Mouse (Mus musculus) lung, embryonic 16.5 days (tissue): ENCODE results near the gene Gm21988. TPM values are rescaled to one million over a fixed set of nuclear protein-coding genes. Genes with fewer than 3 reads are reported as not detected.

Source experiments
- ATAC-seq: fragments of 200-750 bp; cut with Nextera tagmentation; 2 replicates; pipeline ENCODE4 v1.8.0; 2017; ENCODE audit warnings: low read depth, mild to moderate bottlenecking, moderate library complexity
- H3K27ac ChIP-seq: fragments of 300-500 bp; sonication (generic); 2 replicates; pipeline ENCODE4 v1.5.1; 2014; ENCODE audit warnings: mild to moderate bottlenecking, control low read depth, low read length
- H3K27me3 ChIP-seq: fragments of 300-500 bp; sonication (generic); 2 replicates; pipeline ENCODE4 v1.6.1; 2014; ENCODE audit warnings: low read depth, low read length, mixed read lengths; ENCODE audit not compliant: control insufficient read depth, insufficient read depth
- H3K36me3 ChIP-seq: fragments of 300-500 bp; sonication (generic); 2 replicates; pipeline ENCODE4 v1.6.1; 2014; ENCODE audit warnings: low read length; ENCODE audit not compliant: control insufficient read depth, insufficient read depth
- H3K4me1 ChIP-seq: fragments of 300-500 bp; sonication (generic); replicated peaks from 2 replicates; pipeline ENCODE4 v1.6.1; 2014; ENCODE audit warnings: low read length, mixed read lengths; ENCODE audit not compliant: control insufficient read depth, insufficient read depth
- H3K4me2 ChIP-seq: fragments of 300-500 bp; sonication (generic); 2 replicates; pipeline ENCODE4 v1.6.1; 2014; ENCODE audit warnings: low read depth, low read length, control low read depth
- H3K4me3 ChIP-seq: fragments of 300-500 bp; sonication (generic); 2 replicates; pipeline ENCODE4 v1.5.1; 2014; ENCODE audit warnings: mild to moderate bottlenecking, low read length, control low read depth
- H3K9ac ChIP-seq: fragments of 300-500 bp; sonication (generic); 2 replicates; pipeline ENCODE4 v1.6.1; 2014; ENCODE audit warnings: low read length, control low read depth
- H3K9me3 ChIP-seq: fragments of 300-500 bp; sonication (generic); 2 replicates; pipeline ENCODE4 v1.6.1; 2016; ENCODE audit warnings: low read length; ENCODE audit not compliant: control insufficient read depth
- WGBS: fragments of 180-500 bp; shearing (Covaris S2); extraction: QIAGEN DNeasy Blood & Tissue Kit; methylation state at CpG from one replicate; pipeline ENCODE4 v1.1.7; 2014; 5-methylcytosine and 5-hydroxymethylcytosine counted together
- polyA plus RNA-seq: library from polyadenylated mRNA; unstranded; fragments of >200 nt; fragmentation: Nextera tagmentation; extraction: Ambion mirVana; gene quantifications from 2 replicates; pipeline ENCODE4 v1.2.1, GENCODE M21; 2015

The Gm21988 gene
- polyA plus RNA-seq, 1 experiment from 2014 or later: 10.7 TPM

- ATAC-seq: no peak
- Histone ChIP-seq H3K27ac (no peak overlapping the region), H3K36me3 (no peaks in the 10 kb centered on the region), H3K4me2 (no peak overlapping the region), H3K9ac (no peak overlapping the region), H3K9me3 (no peaks in the 10 kb centered on the region), H3K27me3 (no peaks in the 10 kb centered on the region), H3K4me3 (no peak overlapping the region), H3K4me1 (no peaks in the 10 kb centered on the region)
- WGBS: 62% methylated on average over 2 of the region's 2 CpGs
Observed at GRCm38 (mm10) chr11:70206801-70207200, 32.8 kb downstream of the Gm21988 start.

- Histone ChIP-seq H3K36me3 (no peaks in the 10 kb centered on the region), H3K9ac (no peak overlapping the region), H3K4me1 (0 out of 2 replicates have a peak, but pooled peaks cover 2% of the 10 kb centered on the region), H3K9me3 (no peaks in the 10 kb centered on the region), H3K4me2 (no peak overlapping the region), H3K4me3 (no peak overlapping the region), H3K27ac (no peak overlapping the region), H3K27me3 (no peaks in the 10 kb centered on the region)
- 36% methylated on average over 5 of the region's 5 CpGs for WGBS
- ATAC-seq: peak; percentile 56; the same call in 1 of the 2 replicates
Observed at GRCm38 (mm10) chr11:70201691-70202090, 37.9 kb downstream of the Gm21988 start.

GRCm38 (mm10) chr11:70200036-70200608 lies 39.5 kb downstream of the Gm21988 start:
- no peaks in the 10 kb centered on the region for H3K36me3 ChIP-seq
- no peak overlapping the region for H3K27ac ChIP-seq
- H3K9ac ChIP-seq: no peak overlapping the region
- ATAC-seq: no peak
- H3K4me3 ChIP-seq: no peak overlapping the region
- H3K27me3 ChIP-seq: no peaks in the 10 kb centered on the region
- WGBS: 71% methylated on average over 5 of the region's 5 CpGs
- H3K4me1 ChIP-seq: 0 out of 2 replicates have a peak, but pooled peaks cover 2% of the 10 kb centered on the region
- no peaks in the 10 kb centered on the region for H3K9me3 ChIP-seq
- H3K4me2 ChIP-seq: no peak overlapping the region

GRCm38 (mm10) chr11:70199107-70199506 lies 40.5 kb downstream of the Gm21988 start:
- Histone ChIP-seq H3K27ac (no peak overlapping the region), H3K9ac (no peak overlapping the region), H3K36me3 (no peaks in the 10 kb centered on the region), H3K9me3 (no peaks in the 10 kb centered on the region), H3K27me3 (no peaks in the 10 kb centered on the region), H3K4me1 (0 out of 2 replicates have a peak, but pooled peaks cover 2% of the 10 kb centered on the region), H3K4me2 (no peak overlapping the region), H3K4me3 (no peak overlapping the region)
- 65% methylated on average over 8 of the region's 8 CpGs for WGBS
- no peak for ATAC-seq

GRCm38 (mm10) chr11:70198332-70198731 lies 41.3 kb downstream of the Gm21988 start:
- Histone ChIP-seq H3K27ac (no peak overlapping the region), H3K4me3 (no peak overlapping the region), H3K9ac (no peak overlapping the region), H3K4me2 (no peak overlapping the region), H3K27me3 (no peaks in the 10 kb centered on the region), H3K4me1 (peaks cover 4% of the 10 kb centered on the region; the same call in 1 of the 2 replicates), H3K36me3 (no peaks in the 10 kb centered on the region), H3K9me3 (no peaks in the 10 kb centered on the region)
- 90% methylated on average over 3 of the region's 3 CpGs for WGBS
- ATAC-seq: no peak

GRCm38 (mm10) chr11:70193354-70194285 lies 46.0 kb downstream of the Gm21988 start:
- Histone ChIP-seq H3K4me3 (no peak overlapping the region), H3K4me2 (no peak overlapping the region), H3K9me3 (no peaks in the 10 kb centered on the region), H3K9ac (no peak overlapping the region), H3K27ac (peak overlapping the region; percentile 37; the same call in 1 of the 2 replicates), H3K27me3 (no peaks in the 10 kb centered on the region), H3K36me3 (no peaks in the 10 kb centered on the region), H3K4me1 (peaks cover 8% of the 10 kb centered on the region; the same call in 1 of the 2 replicates)
- 32% methylated on average over 11 of the region's 11 CpGs for WGBS
- peak; percentile 89 for ATAC-seq

- Histone ChIP-seq H3K9me3 (no peaks in the 10 kb centered on the region), H3K9ac (no peak overlapping the region), H3K27me3 (no peaks in the 10 kb centered on the region), H3K36me3 (no peaks in the 10 kb centered on the region), H3K4me1 (peaks cover 6% of the 10 kb centered on the region; the same call in 1 of the 2 replicates), H3K27ac (no peak overlapping the region), H3K4me2 (no peak overlapping the region), H3K4me3 (no peak overlapping the region)
- ATAC-seq: no peak
- 79% methylated on average over 4 of the region's 4 CpGs for WGBS
Observed at GRCm38 (mm10) chr11:70192157-70192556, 47.5 kb downstream of the Gm21988 start.

- no peak for ATAC-seq
- Histone ChIP-seq H3K27ac (no peak overlapping the region), H3K4me2 (no peak overlapping the region), H3K4me1 (peaks cover 6% of the 10 kb centered on the region; the same call in 1 of the 2 replicates), H3K9ac (no peak overlapping the region), H3K27me3 (no peaks in the 10 kb centered on the region), H3K36me3 (no peaks in the 10 kb centered on the region), H3K4me3 (no peak overlapping the region), H3K9me3 (no peaks in the 10 kb centered on the region)
- WGBS: 79% methylated on average over 6 of the region's 6 CpGs
Observed at GRCm38 (mm10) chr11:70191188-70191587, 48.4 kb downstream of the Gm21988 start.
